Mouse (Mus musculus) activated CD4-positive, CD25-positive, alpha-beta regulatory T cell, adult 4 months (primary cell): ENCODE results near the gene Lrrc55. TPM values are rescaled to one million over a fixed set of nuclear protein-coding genes. Genes with fewer than 3 reads are reported as not detected.
A peak's percentile ranks its signal among the peaks of the same experiment; 100 is the strongest.

ENCODE experiments used
- ATAC-seq: one replicate; pipeline ENCODE4 v1.8.0; 2017
- polyA plus RNA-seq, 2 experiments: library from polyadenylated mRNA; unstranded; fragments of 100-300 nt; shearing (Covaris generic); gene quantifications; one replicate each; pipeline ENCODE4 v1.2.1; 2017

The Lrrc55 gene
- polyA plus RNA-seq, 2 experiments from 2014 or later = not detected

DNA sequence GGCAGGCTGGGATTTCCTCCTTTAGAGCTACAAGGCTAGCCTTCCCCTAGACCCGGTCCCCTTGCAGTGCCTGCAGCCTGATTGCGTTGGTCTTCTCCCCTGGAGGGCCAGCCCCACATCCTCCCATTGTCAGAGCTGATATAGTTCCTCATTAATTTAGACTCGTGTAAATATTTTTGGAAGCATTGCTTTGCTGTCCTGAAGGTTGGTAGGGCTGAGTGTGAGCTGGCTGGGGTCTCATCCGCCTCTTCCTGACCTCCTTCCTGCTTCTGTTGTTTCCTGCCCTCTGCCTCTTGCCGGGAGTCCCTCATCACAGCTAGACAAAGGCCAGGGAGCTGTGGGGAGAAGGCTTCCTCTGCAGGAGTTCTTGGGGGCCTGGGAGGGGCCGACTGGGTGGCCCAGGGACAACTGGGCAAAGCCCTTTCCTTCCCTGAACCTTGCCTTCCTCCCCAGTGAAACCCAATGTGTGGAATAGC lies 67.5 kb downstream of the Lrrc55 start:
- no peak for ATAC-seq

- peak; percentile 72 for ATAC-seq
These were observed 73.0 kb downstream of the Lrrc55 start for GRCm38 (mm10) chr2:85123869-85124535.

DNA sequence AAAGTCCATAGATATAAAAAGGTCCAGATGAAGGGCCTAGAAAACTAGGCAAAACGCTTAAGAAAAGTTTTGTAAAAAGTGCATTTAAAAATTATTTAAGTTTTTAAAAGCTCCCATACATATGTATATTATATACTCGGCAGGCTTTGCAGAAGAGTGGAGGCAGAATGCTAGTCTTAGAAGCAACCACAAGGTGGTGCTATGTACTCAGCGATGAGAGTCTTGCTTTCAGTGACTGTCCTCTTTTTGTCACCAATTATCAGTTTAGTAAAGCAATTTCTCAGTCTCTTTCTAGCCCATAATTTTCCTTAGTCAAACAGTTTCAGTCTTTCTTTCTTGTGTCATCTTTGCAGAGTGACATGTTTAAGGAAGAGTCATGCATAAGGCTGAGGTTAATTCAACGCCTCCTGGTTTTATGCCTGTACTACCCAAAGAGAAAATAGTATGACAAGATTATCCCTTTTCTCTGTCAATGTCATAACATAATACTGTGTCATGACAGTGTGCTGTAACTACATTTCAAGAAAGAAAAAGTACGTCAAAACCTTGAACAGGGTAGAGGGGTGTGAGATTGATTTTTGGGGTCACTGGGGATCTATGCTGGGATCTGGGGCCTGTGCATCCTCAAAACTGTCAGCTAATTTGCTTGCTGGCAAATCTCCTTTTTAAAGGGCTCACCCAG lies 73.7 kb downstream of the Lrrc55 start:
- ATAC-seq = peak; percentile 52

Other genes starting within 250 kb of the Lrrc55 start
- gene Prg2, start 216.7 kb downstream of the Lrrc55 start, polyA plus RNA-seq = under 1 TPM in 1 of 2 experiments, not detected in 1; 0.65 TPM
- not detected for gene Prg3, start 209.0 kb downstream of the Lrrc55 start, polyA plus RNA-seq
- gene Ssrp1, start 160.0 kb downstream of the Lrrc55 start, polyA plus RNA-seq = 100 to 1,000 TPM; 135 to 160 TPM
- under 1 TPM in 1 of 2 experiments, not detected in 1; 0.62 TPM for gene P2rx3, start 159.7 kb downstream of the Lrrc55 start, polyA plus RNA-seq
- 1 to 10 TPM; 3.9 to 6.3 TPM for gene Tnks1bp1, start 149.2 kb downstream of the Lrrc55 start, polyA plus RNA-seq
- gene Aplnr, start 61.0 kb downstream of the Lrrc55 start, polyA plus RNA-seq = not detected
- gene Olfr987, start 142.1 kb upstream of the Lrrc55 start, polyA plus RNA-seq = under 1 TPM in 1 of 2 experiments, not detected in 1; 0.52 TPM
- not detected for gene Olfr988, start 166.0 kb upstream of the Lrrc55 start, polyA plus RNA-seq
- not detected for gene Olfr992, start 212.3 kb upstream of the Lrrc55 start, polyA plus RNA-seq
- gene Olfr993, start 217.7 kb upstream of the Lrrc55 start, polyA plus RNA-seq = not detected
- not detected for gene Olfr994, start 239.3 kb upstream of the Lrrc55 start, polyA plus RNA-seq
- not detected for gene Olfr995, start 246.4 kb upstream of the Lrrc55 start, polyA plus RNA-seq